Mouse (Mus musculus): ENCODE measurements around the gene A1bg.

DNA sequence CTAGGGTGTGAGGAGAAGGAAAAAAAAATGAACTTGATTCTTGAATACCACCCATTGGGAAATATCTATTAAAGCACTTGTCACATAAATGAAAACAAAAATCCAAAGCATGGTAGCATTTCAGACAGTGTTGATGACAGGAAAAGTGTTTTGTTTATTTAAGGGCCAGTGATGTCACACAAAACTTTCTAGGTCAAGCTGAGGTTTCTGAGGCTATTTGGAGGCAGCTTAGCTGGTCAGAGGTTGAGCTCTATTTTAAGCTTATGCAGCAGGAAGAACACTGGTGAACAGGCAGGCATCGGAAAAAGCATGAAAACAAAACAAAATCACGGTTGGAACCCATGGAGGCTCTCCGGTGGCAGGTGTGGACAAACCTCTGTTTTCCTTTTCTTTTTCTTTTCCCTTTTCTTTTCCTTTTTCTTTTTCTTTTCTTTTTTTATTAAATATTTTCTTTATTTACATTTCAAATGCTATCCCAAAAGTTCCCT lies 29.8 kb downstream of the A1bg start:
- TF ChIP-seq CTCF (IDR thresholded peaks at IDR 0.05; ENCODE audit: low read depth) (no peak), EP300 (IDR thresholded peaks at IDR 0.05; ENCODE audit: low read depth) (no peak)
